Mouse (Mus musculus) liver, embryonic 15.5 days (tissue): ENCODE results near the gene Traf5. TPM values are rescaled to one million over a fixed set of nuclear protein-coding genes. Genes with fewer than 3 reads are reported as not detected.

Experiments
- ATAC-seq: fragments of 200-750 bp; cut with Nextera tagmentation; 2 replicates; pipeline ENCODE4 v1.8.0; 2017; ENCODE audit warnings: moderate number of reproducible peaks, mild to moderate bottlenecking, moderate library complexity; ENCODE audit not compliant: insufficient read depth
- H3K27ac ChIP-seq: fragments of 300-500 bp; sonication (generic); replicated peaks from 2 replicates; pipeline ENCODE4 v1.5.1; 2015; ENCODE audit warnings: mild to moderate bottlenecking, inconsistent platforms
- H3K27me3 ChIP-seq: fragments of 300-500 bp; sonication (generic); 2 replicates; pipeline ENCODE4 v1.6.1; 2015; ENCODE audit warnings: mild to moderate bottlenecking, inconsistent platforms
- H3K36me3 ChIP-seq: fragments of 300-500 bp; sonication (generic); replicated peaks from 2 replicates; pipeline ENCODE4 v1.6.1; 2015; ENCODE audit warnings: moderate library complexity, mild to moderate bottlenecking, inconsistent platforms
- H3K4me1 ChIP-seq: fragments of 300-500 bp; sonication (generic); replicated peaks from 2 replicates; pipeline ENCODE4 v1.6.1; 2015; ENCODE audit warnings: inconsistent platforms
- H3K4me2 ChIP-seq: fragments of 300-500 bp; sonication (generic); 2 replicates; pipeline ENCODE4 v1.6.1; 2015; ENCODE audit warnings: moderate library complexity, mild to moderate bottlenecking, inconsistent platforms
- H3K4me3 ChIP-seq: fragments of 300-500 bp; sonication (generic); replicated peaks from 2 replicates; pipeline ENCODE4 v1.5.1; 2015; ENCODE audit warnings: mild to moderate bottlenecking, inconsistent platforms
- H3K9ac ChIP-seq: fragments of 300-500 bp; sonication (generic); 2 replicates; pipeline ENCODE4 v1.6.1; 2015; ENCODE audit warnings: moderate library complexity, mild to moderate bottlenecking, inconsistent platforms
- H3K9me3 ChIP-seq: fragments of 300-500 bp; sonication (generic); replicated peaks from 2 replicates; pipeline ENCODE4 v1.6.1; 2016; ENCODE audit warnings: inconsistent platforms
- WGBS: fragments of 180-500 bp; shearing (Covaris S2); methylation state at CpG from one replicate; pipeline ENCODE4 v1.1.7; 2015; ENCODE audit warnings: mixed read lengths; ENCODE audit not compliant: insufficient replicate concordance; 5-methylcytosine and 5-hydroxymethylcytosine counted together
- polyA plus RNA-seq: library from polyadenylated mRNA; unstranded; fragments of >200 nt; fragmentation: Nextera tagmentation; extraction: Ambion mirVana; gene quantifications from 2 replicates; pipeline ENCODE4 v1.2.1, GENCODE M21; 2015

Traf5 gene
- polyA plus RNA-seq, 1 experiment from 2014 or later, result 8.0 TPM

GRCm38 (mm10) chr1:192061666-192062306, 30.6 kb downstream of the Traf5 start:
- 60% methylated on average over 4 of the region's 4 CpGs for WGBS
- Histone ChIP-seq H3K9ac (no peak overlapping the region), H3K4me3 (no peak overlapping the region), H3K36me3 (peaks cover 60% of the 10 kb centered on the region), H3K4me2 (no peak overlapping the region), H3K9me3 (no peaks in the 10 kb centered on the region), H3K27me3 (no peaks in the 10 kb centered on the region), H3K27ac (no peak overlapping the region), H3K4me1 (no peaks in the 10 kb centered on the region)
- peak; percentile 40 for ATAC-seq

GRCm38 (mm10) chr1:192058911-192059310, 33.4 kb downstream of the Traf5 start:
- Histone ChIP-seq H3K4me1 (no peaks in the 10 kb centered on the region), H3K9ac (no peak overlapping the region), H3K36me3 (peaks cover 35% of the 10 kb centered on the region), H3K9me3 (no peaks in the 10 kb centered on the region), H3K4me2 (no peak overlapping the region), H3K27ac (no peak overlapping the region), H3K4me3 (no peak overlapping the region), H3K27me3 (no peaks in the 10 kb centered on the region)
- ATAC-seq, result no peak
- 81% methylated on average over 10 of the region's 10 CpGs for WGBS

- WGBS, result 74% methylated on average over 3 of the region's 3 CpGs
- Histone ChIP-seq H3K36me3 (peaks cover 9% of the 10 kb centered on the region), H3K9me3 (no peaks in the 10 kb centered on the region), H3K4me3 (no peak overlapping the region), H3K27ac (no peak overlapping the region), H3K9ac (no peak overlapping the region), H3K27me3 (no peaks in the 10 kb centered on the region), H3K4me1 (no peaks in the 10 kb centered on the region), H3K4me2 (no peak overlapping the region)
- ATAC-seq, result no peak
These were observed 38.6 kb downstream of the Traf5 start for GRCm38 (mm10) chr1:192053726-192054125.

GRCm38 (mm10) chr1:192052986-192053385, 39.4 kb downstream of the Traf5 start:
- H3K4me2 ChIP-seq, result no peak overlapping the region
- H3K9me3 ChIP-seq, result no peaks in the 10 kb centered on the region
- no peak overlapping the region for H3K4me3 ChIP-seq
- 83% methylated on average over 5 of the region's 5 CpGs for WGBS
- H3K27ac ChIP-seq, result no peak overlapping the region
- H3K27me3 ChIP-seq, result no peaks in the 10 kb centered on the region
- no peak for ATAC-seq
- H3K36me3 ChIP-seq, result peaks cover 7% of the 10 kb centered on the region; the same call in 1 of the 2 replicates
- H3K9ac ChIP-seq, result no peak overlapping the region
- H3K4me1 ChIP-seq, result no peaks in the 10 kb centered on the region

GRCm38 (mm10) chr1:192052461-192052860, 39.9 kb downstream of the Traf5 start:
- 78% methylated on average over 8 of the region's 8 CpGs for WGBS
- no peak for ATAC-seq

GRCm38 (mm10) chr1:191999022-191999421, 93.3 kb downstream of the Traf5 start:
- H3K9ac ChIP-seq, result no peak overlapping the region
- H3K36me3 ChIP-seq, result peaks cover 24% of the 10 kb centered on the region
- H3K4me2 ChIP-seq, result no peak overlapping the region
- ATAC-seq, result no peak
- no peaks in the 10 kb centered on the region for H3K9me3 ChIP-seq
- no peaks in the 10 kb centered on the region for H3K27me3 ChIP-seq
- no peak overlapping the region for H3K27ac ChIP-seq
- H3K4me3 ChIP-seq, result no peak overlapping the region
- peaks cover 18% of the 10 kb centered on the region for H3K4me1 ChIP-seq

More at GRCm38 (mm10) chr1:192052461-192052860, 39.9 kb downstream of the Traf5 start:
- Histone ChIP-seq H3K27me3 (no peaks in the 10 kb centered on the region), H3K36me3 (peaks cover 6% of the 10 kb centered on the region; the same call in 1 of the 2 replicates), H3K9ac (no peak overlapping the region), H3K4me3 (no peak overlapping the region), H3K9me3 (no peaks in the 10 kb centered on the region), H3K27ac (no peak overlapping the region), H3K4me1 (no peaks in the 10 kb centered on the region), H3K4me2 (no peak overlapping the region)

GRCm38 (mm10) chr1:191996621-191997185, 95.7 kb downstream of the Traf5 start:
- WGBS, result 82% methylated on average over 8 of the region's 8 CpGs
- H3K9me3 ChIP-seq, result no peaks in the 10 kb centered on the region
- H3K27me3 ChIP-seq, result no peaks in the 10 kb centered on the region
- H3K4me3 ChIP-seq, result no peak overlapping the region
- peaks cover 24% of the 10 kb centered on the region for H3K36me3 ChIP-seq
- no peak overlapping the region for H3K9ac ChIP-seq
- no peak overlapping the region for H3K27ac ChIP-seq
- H3K4me2 ChIP-seq, result no peak overlapping the region
- peaks cover 27% of the 10 kb centered on the region for H3K4me1 ChIP-seq
- no peak for ATAC-seq

- Histone ChIP-seq H3K27me3 (no peaks in the 10 kb centered on the region), H3K27ac (no peak overlapping the region), H3K4me1 (peaks cover 33% of the 10 kb centered on the region), H3K4me3 (no peak overlapping the region), H3K9me3 (no peaks in the 10 kb centered on the region), H3K36me3 (peaks cover 21% of the 10 kb centered on the region), H3K4me2 (no peak overlapping the region), H3K9ac (no peak overlapping the region)
- ATAC-seq, result no peak
- WGBS, result 83% methylated on average over 7 of the region's 7 CpGs
These were observed 96.4 kb downstream of the Traf5 start for GRCm38 (mm10) chr1:191995916-191996315.

- no peak overlapping the region for H3K4me3 ChIP-seq
- H3K36me3 ChIP-seq, result peaks cover 17% of the 10 kb centered on the region
- no peak overlapping the region for H3K9ac ChIP-seq
- H3K27me3 ChIP-seq, result no peaks in the 10 kb centered on the region
- H3K9me3 ChIP-seq, result no peaks in the 10 kb centered on the region
- peaks cover 37% of the 10 kb centered on the region for H3K4me1 ChIP-seq
- WGBS, result 50% methylated on average over 4 of the region's 4 CpGs
- no peak overlapping the region for H3K27ac ChIP-seq
- no peak for ATAC-seq
- no peak overlapping the region for H3K4me2 ChIP-seq
These were observed 96.9 kb downstream of the Traf5 start for GRCm38 (mm10) chr1:191995488-191995887.

- no peak overlapping the region for H3K4me3 ChIP-seq
- peak overlapping the region; percentile 76 for H3K27ac ChIP-seq
- H3K9ac ChIP-seq, result no peak overlapping the region
- 22% methylated on average over 5 of the region's 5 CpGs for WGBS
- no peaks in the 10 kb centered on the region for H3K27me3 ChIP-seq
- peaks cover 14% of the 10 kb centered on the region for H3K36me3 ChIP-seq
- peaks cover 44% of the 10 kb centered on the region for H3K4me1 ChIP-seq
- peak; percentile 91 for ATAC-seq
- no peaks in the 10 kb centered on the region for H3K9me3 ChIP-seq
- peak overlapping the region; percentile 42 for H3K4me2 ChIP-seq
These were observed 97.9 kb downstream of the Traf5 start for GRCm38 (mm10) chr1:191994476-191994875.

- H3K27ac ChIP-seq, result no peak overlapping the region
- no peaks in the 10 kb centered on the region for H3K9me3 ChIP-seq
- peaks cover 52% of the 10 kb centered on the region for H3K4me1 ChIP-seq
- H3K9ac ChIP-seq, result no peak overlapping the region
- H3K27me3 ChIP-seq, result 0 out of 2 replicates have a peak, but pooled peaks cover 2% of the 10 kb centered on the region
- H3K36me3 ChIP-seq, result 0 out of 2 replicates have a peak, but pooled peaks cover 2% of the 10 kb centered on the region
- H3K4me2 ChIP-seq, result no peak overlapping the region
- 59% methylated on average over 7 of the region's 7 CpGs for WGBS
- H3K4me3 ChIP-seq, result no peak overlapping the region
- ATAC-seq, result no peak
These were observed 100.1 kb downstream of the Traf5 start for GRCm38 (mm10) chr1:191992040-191992780.
